Mouse (Mus musculus): ENCODE data around the gene Sh3d19. TPM values are rescaled to one million over a fixed set of nuclear protein-coding genes. Genes with fewer than 3 reads are reported as not detected.
"Not testable (repeated sequence)": the region's sequence is repeated elsewhere in the genome, so short reads cannot be mapped to it uniquely, and the experiment has no call there.

The Sh3d19 gene
- polyA plus RNA-seq, 1 experiment: 64.7 TPM

GRCm38 (mm10) chr3:85973376-85974140 is 2.6 kb downstream of the Sh3d19 start:
- WGBS: 70% methylated on average over 10 of the region's 10 CpGs
- Histone ChIP-seq H3K4me1 (ENCODE audit: control insufficient read depth, insufficient read depth, low read length) (peaks cover 12% of the 10 kb centered on the region), H3K4me3 (replicated peaks; ENCODE audit: extremely low read depth, low read depth, low read length) (no peak overlapping the region)
- TF ChIP-seq CTCF (IDR thresholded peaks at IDR 0.05; ENCODE audit: insufficient read depth, low read length) (no peak), POLR2A (IDR thresholded peaks at IDR 0.05; ENCODE audit: borderline replicate concordance, extremely low read depth, low read depth, low read length) (no peak)
- no peak for DNase-seq

DNA sequence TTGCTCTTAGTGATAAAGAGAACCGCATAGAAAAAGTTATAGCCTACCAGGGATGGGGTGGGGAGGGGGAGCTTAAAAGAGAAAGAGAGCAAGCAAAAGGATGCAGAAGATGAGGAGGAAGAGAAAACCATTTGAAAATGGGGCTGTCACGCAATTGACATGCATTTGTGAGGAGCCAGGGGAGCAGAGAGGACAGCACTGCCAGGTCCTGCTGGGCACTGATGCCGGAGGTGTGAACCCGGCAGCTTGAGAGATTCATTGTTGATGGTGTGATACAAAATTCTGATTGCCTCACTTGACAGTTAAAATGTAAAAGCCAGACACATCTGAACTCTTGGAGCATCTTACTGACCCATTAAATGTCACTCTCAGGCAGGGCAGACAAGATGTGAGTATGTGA is 3.5 kb downstream of the Sh3d19 start:
- 79% methylated on average over 4 of the region's 4 CpGs for WGBS
- TF ChIP-seq CTCF (IDR thresholded peaks at IDR 0.05; ENCODE audit: insufficient read depth, low read length) (no peak), POLR2A (IDR thresholded peaks at IDR 0.05; ENCODE audit: borderline replicate concordance, extremely low read depth, low read depth, low read length) (no peak)
- Histone ChIP-seq H3K4me1 (ENCODE audit: control insufficient read depth, insufficient read depth, low read length) (peaks cover 12% of the 10 kb centered on the region), H3K4me3 (replicated peaks; ENCODE audit: extremely low read depth, low read depth, low read length) (no peak overlapping the region)
- DNase-seq: no peak

- DNase-seq: no peak
- no peak overlapping the region for H3K4me3 ChIP-seq (replicated peaks; ENCODE audit: extremely low read depth, low read depth, low read length)
- WGBS: 57% methylated on average over 4 of the region's 4 CpGs
- TF ChIP-seq POLR2A (IDR thresholded peaks at IDR 0.05; ENCODE audit: borderline replicate concordance, extremely low read depth, low read depth, low read length): no peak
- no peak for TF ChIP-seq CTCF (IDR thresholded peaks at IDR 0.05; ENCODE audit: insufficient read depth, low read length)
- peaks cover 9% of the 10 kb centered on the region for H3K4me1 ChIP-seq (ENCODE audit: control insufficient read depth, insufficient read depth, low read length)
Measured at GRCm38 (mm10) chr3:85980036-85980435, 9.1 kb downstream of the Sh3d19 start.

- not testable (repeated sequence) for H3K4me1 ChIP-seq (ENCODE audit: control insufficient read depth, insufficient read depth, low read length); DNase-seq; H3K4me3 ChIP-seq (replicated peaks; ENCODE audit: extremely low read depth, low read depth, low read length)
- 78% methylated on average over 3 of the region's 3 CpGs for WGBS
Measured at GRCm38 (mm10) chr3:85981761-85982160, 10.9 kb downstream of the Sh3d19 start.

DNA sequence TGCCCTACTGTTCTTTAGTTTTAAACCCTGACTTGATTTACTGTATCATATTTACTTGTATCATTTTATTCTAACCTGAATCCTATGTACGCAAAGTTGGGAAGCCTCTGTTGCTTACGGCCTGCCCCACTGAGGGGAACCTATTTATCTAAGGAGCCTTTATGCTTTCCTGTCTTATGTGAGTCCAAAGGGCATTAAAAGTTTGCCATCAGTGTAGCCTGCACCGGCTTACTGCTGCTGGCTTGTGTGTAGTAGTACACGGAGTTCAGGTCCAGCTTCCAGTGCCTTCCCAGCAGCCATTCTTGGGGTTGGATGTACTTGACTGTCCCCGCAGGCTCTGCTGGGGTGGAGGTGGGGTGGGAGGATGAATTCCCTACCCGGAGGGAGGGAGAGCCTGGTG is 13.6 kb downstream of the Sh3d19 start:
- Histone ChIP-seq H3K4me1 (ENCODE audit: control insufficient read depth, insufficient read depth, low read length) (peaks cover 3% of the 10 kb centered on the region; the same call in 1 of the 2 replicates), H3K4me3 (replicated peaks; ENCODE audit: extremely low read depth, low read depth, low read length) (no peak overlapping the region)
- 94% methylated on average over 6 of the region's 6 CpGs for WGBS
- TF ChIP-seq CTCF (IDR thresholded peaks at IDR 0.05; ENCODE audit: insufficient read depth, low read length) (no peak), POLR2A (IDR thresholded peaks at IDR 0.05; ENCODE audit: borderline replicate concordance, extremely low read depth, low read depth, low read length) (no peak)
- no peak for DNase-seq

DNA sequence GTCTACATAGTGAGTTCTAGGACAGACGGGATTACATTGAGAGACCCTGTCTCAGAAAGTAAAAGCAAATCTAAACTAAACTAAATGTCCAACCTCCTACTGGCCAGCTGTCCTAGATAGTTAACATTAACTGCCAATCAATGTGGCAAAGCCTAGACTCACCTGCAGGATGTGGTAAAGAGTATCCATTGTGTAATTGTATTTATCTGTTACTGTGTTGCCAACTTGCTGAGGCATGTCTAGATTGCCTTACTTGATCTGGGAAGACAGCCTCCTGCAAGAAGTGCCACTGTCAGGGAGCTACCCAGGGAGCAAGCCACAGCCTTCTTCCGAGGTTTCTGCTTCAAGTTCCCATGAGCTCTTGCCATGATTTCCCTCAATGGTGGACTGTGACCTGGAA is 16.3 kb downstream of the Sh3d19 start:
- no peak overlapping the region for H3K4me3 ChIP-seq (replicated peaks; ENCODE audit: extremely low read depth, low read depth, low read length)
- DNase-seq: no peak
- TF ChIP-seq CTCF (IDR thresholded peaks at IDR 0.05; ENCODE audit: insufficient read depth, low read length) (no peak), POLR2A (IDR thresholded peaks at IDR 0.05; ENCODE audit: borderline replicate concordance, extremely low read depth, low read depth, low read length) (no peak)
- 85% methylated on average over 2 of the region's 2 CpGs for WGBS
- peaks cover 9% of the 10 kb centered on the region for H3K4me1 ChIP-seq (ENCODE audit: control insufficient read depth, insufficient read depth, low read length)

DNA sequence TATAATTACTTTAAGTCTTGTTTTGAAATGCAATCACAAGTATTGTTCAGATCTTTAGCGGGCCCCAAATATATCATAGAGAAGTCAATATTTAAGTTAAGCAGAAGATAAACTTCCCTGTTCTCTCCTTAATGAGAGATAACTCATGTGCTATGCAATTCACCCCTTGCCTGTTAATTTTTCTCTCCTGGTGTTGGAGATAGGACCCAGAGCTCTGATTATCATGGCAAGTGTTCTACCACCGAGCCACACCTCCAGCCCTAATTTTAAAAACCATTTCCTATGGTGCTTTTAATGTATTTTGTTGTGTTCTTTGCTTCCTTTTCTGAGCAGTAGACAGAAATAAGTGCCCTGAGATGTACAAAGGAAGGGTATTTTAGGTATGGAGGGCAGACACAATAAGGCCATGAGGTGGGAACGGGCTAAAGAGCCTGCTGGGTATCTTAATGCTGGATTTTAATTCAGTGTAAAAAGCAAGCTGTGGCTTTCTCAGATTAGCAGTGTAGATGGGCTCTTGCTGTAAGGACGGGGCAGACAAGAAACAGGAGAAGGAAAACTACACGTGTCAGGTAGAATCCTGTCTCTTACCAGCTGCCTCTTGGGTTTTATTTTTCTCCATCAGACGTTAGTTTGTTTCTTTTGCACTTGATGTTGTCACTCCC is 20.4 kb downstream of the Sh3d19 start:
- 56% methylated on average over 6 of the region's 6 CpGs for WGBS
- no peak for DNase-seq
- peaks cover 9% of the 10 kb centered on the region for H3K4me1 ChIP-seq (ENCODE audit: control insufficient read depth, insufficient read depth, low read length)
- no peak for TF ChIP-seq CTCF (IDR thresholded peaks at IDR 0.05; ENCODE audit: insufficient read depth, low read length)
- TF ChIP-seq POLR2A (IDR thresholded peaks at IDR 0.05; ENCODE audit: borderline replicate concordance, extremely low read depth, low read depth, low read length): no peak
- H3K4me3 ChIP-seq (replicated peaks; ENCODE audit: extremely low read depth, low read depth, low read length): no peak overlapping the region

- no peak for DNase-seq
- peaks cover 9% of the 10 kb centered on the region for H3K4me1 ChIP-seq (ENCODE audit: control insufficient read depth, insufficient read depth, low read length)
- TF ChIP-seq POLR2A (IDR thresholded peaks at IDR 0.05; ENCODE audit: borderline replicate concordance, extremely low read depth, low read depth, low read length): no peak
- TF ChIP-seq CTCF (IDR thresholded peaks at IDR 0.05; ENCODE audit: insufficient read depth, low read length): no peak
- no peak overlapping the region for H3K4me3 ChIP-seq (replicated peaks; ENCODE audit: extremely low read depth, low read depth, low read length)
- whole genome bisulfite sequencing: 45% methylated on average over 5 of the region's 5 CpGs
Measured at GRCm38 (mm10) chr3:85991802-85992156, 20.9 kb downstream of the Sh3d19 start.

- 34% methylated on average over 11 of the region's 11 CpGs for WGBS
- TF ChIP-seq POLR2A (IDR thresholded peaks at IDR 0.05; ENCODE audit: borderline replicate concordance, extremely low read depth, low read depth, low read length) (no peak), CTCF (IDR thresholded peaks at IDR 0.05; ENCODE audit: insufficient read depth, low read length) (no peak)
- no peak for DNase-seq
- Histone ChIP-seq H3K4me1 (ENCODE audit: control insufficient read depth, insufficient read depth, low read length) (peaks cover 9% of the 10 kb centered on the region), H3K4me3 (replicated peaks; ENCODE audit: extremely low read depth, low read depth, low read length) (no peak overlapping the region)
Measured at GRCm38 (mm10) chr3:85993744-85994143, 22.8 kb downstream of the Sh3d19 start.

- WGBS: 87% methylated on average over 4 of the region's 4 CpGs
- DNase-seq: no peak
- TF ChIP-seq POLR2A (IDR thresholded peaks at IDR 0.05; ENCODE audit: borderline replicate concordance, extremely low read depth, low read depth, low read length) (no peak), CTCF (IDR thresholded peaks at IDR 0.05; ENCODE audit: insufficient read depth, low read length) (no peak)
Measured at GRCm38 (mm10) chr3:85994645-85995044, 23.7 kb downstream of the Sh3d19 start.

More at GRCm38 (mm10) chr3:85994645-85995044, 23.7 kb downstream of the Sh3d19 start:
- no peak overlapping the region for H3K4me3 ChIP-seq (replicated peaks; ENCODE audit: extremely low read depth, low read depth, low read length)
- peaks cover 9% of the 10 kb centered on the region for H3K4me1 ChIP-seq (ENCODE audit: control insufficient read depth, insufficient read depth, low read length)

All from lung, adult 2 months (tissue).